Mouse (Mus musculus): ENCODE measurements around the gene Pard6a. TPM values are rescaled to one million over a fixed set of nuclear protein-coding genes. Genes with fewer than 3 reads are reported as not detected.
A peak's percentile ranks its signal among the peaks of the same experiment; 100 is the strongest.

The Pard6a gene
- polyA plus RNA-seq, 1 experiment from 2014 or later: 18.0 TPM

DNA sequence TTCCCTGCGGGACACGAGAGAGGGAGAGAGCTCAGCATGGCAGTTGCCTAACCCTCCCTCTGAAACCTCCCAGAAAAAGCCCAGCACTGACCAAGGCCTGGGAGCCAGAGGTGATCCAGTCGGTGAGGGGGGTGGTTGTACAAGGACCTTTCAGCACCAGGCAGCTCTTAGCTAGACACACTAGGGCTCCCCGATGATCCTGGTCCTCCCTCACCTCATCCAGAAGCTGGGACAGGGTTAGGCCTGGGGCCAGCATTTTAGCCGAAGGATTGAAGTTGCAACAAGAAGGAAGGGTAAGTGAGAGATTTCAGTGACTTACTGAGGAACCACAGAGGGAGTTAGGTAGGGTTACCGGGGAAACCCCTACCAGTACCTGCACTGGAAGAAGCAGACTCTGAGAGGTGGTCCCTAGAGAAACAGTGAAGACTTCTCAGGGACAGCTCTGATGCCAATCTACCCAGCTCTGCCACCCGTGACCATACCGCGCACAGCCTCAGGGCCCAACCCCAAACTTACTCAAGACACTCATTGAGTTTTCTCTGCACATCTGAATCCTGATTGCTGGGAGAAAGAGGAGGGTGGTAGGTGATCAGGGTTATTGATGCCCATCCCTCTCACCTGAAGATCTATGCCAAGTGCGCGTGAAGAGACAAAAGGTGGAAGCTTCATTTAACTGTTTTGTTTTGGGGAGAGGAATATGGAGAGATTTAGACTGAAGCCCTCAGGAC, 1.3 kb upstream of the Pard6a start:
- ATAC-seq (ENCODE audit: low FRiP score, low TSS enrichment): no peak
- Histone ChIP-seq H3K9ac (replicated peaks; ENCODE audit: low read length) (peak overlapping the region; percentile 74), H3K4me1 (ENCODE audit: insufficient read depth, low read length) (peaks cover 19% of the 10 kb centered on the region), H3K36me3 (ENCODE audit: insufficient read depth, low read length) (peaks cover 41% of the 10 kb centered on the region), H3K27me3 (ENCODE audit: insufficient read depth, low read length) (no peaks in the 10 kb centered on the region), H3K4me2 (replicated peaks; ENCODE audit: low read depth, low read length) (peak overlapping the region; percentile 93), H3K4me3 (ENCODE audit: low read length) (peak overlapping the region; percentile 71), H3K9me3 (ENCODE audit: low read length) (no peaks in the 10 kb centered on the region), H3K27ac (ENCODE audit: low read length) (no peak overlapping the region)
- 89% methylated on average over 11 of the region's 11 CpGs for WGBS

DNA sequence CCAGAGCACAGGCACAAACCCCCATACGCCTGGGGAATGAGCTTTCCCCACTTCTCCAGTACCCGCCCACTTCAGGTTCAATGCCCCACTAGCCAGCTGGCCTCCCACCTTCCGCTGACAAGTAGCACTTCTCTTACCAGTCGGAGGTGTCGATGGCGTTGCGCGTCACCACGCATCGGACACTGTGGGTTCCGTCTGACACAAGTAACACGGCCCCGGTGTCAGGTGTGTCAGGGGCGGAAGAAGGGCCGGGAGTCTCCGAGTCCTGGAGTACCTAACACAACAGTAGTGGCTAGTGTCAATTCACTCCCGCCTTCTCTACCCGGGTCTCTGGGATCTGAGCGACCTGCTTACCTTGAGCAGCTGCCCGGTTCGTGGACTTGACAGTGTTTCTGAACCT, 382 bp upstream of the Pard6a start:
- peak overlapping the region; percentile 93 for H3K4me2 ChIP-seq (replicated peaks; ENCODE audit: low read depth, low read length)
- under 1% methylated on average over 21 of the region's 21 CpGs for WGBS
- peaks cover 19% of the 10 kb centered on the region for H3K4me1 ChIP-seq (ENCODE audit: insufficient read depth, low read length)
- H3K27me3 ChIP-seq (ENCODE audit: insufficient read depth, low read length): no peaks in the 10 kb centered on the region
- no peaks in the 10 kb centered on the region for H3K9me3 ChIP-seq (ENCODE audit: low read length)
- peak; percentile 39 for ATAC-seq (ENCODE audit: low FRiP score, low TSS enrichment)
- peak overlapping the region; percentile 71 for H3K4me3 ChIP-seq (ENCODE audit: low read length)
- H3K36me3 ChIP-seq (ENCODE audit: insufficient read depth, low read length): peaks cover 41% of the 10 kb centered on the region
- peak overlapping the region; percentile 95 for H3K27ac ChIP-seq (ENCODE audit: low read length)
- peak overlapping the region; percentile 74 for H3K9ac ChIP-seq (replicated peaks; ENCODE audit: low read length)

DNA sequence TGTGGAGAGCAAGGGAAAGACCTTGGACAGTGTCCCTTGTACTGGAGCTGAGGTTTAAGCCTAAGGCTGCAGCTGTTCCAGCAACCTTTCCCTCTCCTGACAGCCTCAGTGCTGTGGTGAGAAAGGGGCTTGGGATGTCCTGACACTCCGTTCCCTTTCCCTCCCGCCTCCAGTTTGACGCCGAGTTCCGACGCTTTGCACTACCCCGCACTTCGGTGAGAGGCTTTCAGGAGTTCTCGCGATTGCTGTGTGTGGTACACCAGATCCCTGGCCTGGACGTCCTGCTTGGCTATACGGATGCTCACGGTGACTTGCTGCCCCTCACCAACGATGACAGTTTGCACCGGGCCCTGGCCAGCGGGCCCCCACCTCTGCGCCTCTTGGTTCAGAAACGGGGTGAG, 1.1 kb downstream of the Pard6a start:
- Histone ChIP-seq H3K36me3 (ENCODE audit: insufficient read depth, low read length) (peaks cover 38% of the 10 kb centered on the region), H3K4me2 (replicated peaks; ENCODE audit: low read depth, low read length) (peak overlapping the region; percentile 93), H3K27ac (ENCODE audit: low read length) (peak overlapping the region; percentile 65), H3K9me3 (ENCODE audit: low read length) (no peaks in the 10 kb centered on the region), H3K4me3 (ENCODE audit: low read length) (peak overlapping the region; percentile 71), H3K9ac (replicated peaks; ENCODE audit: low read length) (peak overlapping the region; percentile 74), H3K27me3 (ENCODE audit: insufficient read depth, low read length) (no peaks in the 10 kb centered on the region), H3K4me1 (ENCODE audit: insufficient read depth, low read length) (peaks cover 29% of the 10 kb centered on the region)
- WGBS: 39% methylated on average over 18 of the region's 18 CpGs
- ATAC-seq (ENCODE audit: low FRiP score, low TSS enrichment): 0 out of 2 replicates have a peak, but pooled peaks have one; percentile 6

DNA sequence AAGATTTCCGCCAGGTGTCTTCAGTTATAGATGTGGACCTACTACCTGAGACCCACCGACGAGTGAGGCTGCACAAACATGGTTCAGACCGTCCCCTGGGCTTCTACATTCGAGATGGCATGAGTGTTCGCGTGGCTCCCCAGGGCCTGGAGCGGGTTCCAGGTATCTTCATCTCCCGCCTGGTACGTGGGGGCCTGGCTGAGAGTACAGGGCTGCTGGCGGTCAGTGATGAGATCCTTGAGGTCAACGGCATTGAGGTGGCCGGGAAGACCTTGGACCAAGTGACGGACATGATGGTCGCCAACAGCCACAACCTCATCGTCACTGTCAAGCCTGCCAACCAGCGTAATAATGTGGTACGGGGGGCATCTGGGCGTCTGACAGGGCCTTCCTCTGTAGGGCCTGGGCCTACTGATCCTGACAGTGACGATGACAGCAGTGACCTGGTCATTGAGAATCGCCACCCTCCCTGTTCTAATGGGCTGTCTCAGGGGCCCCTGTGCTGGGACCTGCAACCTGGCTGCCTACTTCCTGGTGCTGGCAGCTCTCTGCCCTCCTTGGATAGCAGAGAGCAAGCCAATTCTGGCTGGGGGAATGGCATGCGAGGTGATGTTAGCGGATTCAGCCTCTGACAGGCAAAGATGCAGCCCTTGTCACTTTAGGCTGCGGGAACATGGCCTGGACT, 1.9 kb downstream of the Pard6a start:
- no peak for ATAC-seq (ENCODE audit: low FRiP score, low TSS enrichment)
- Histone ChIP-seq H3K9ac (replicated peaks; ENCODE audit: low read length) (no peak overlapping the region), H3K4me3 (ENCODE audit: low read length) (no peak overlapping the region), H3K27ac (ENCODE audit: low read length) (no peak overlapping the region), H3K9me3 (ENCODE audit: low read length) (no peaks in the 10 kb centered on the region), H3K36me3 (ENCODE audit: insufficient read depth, low read length) (peaks cover 29% of the 10 kb centered on the region), H3K4me2 (replicated peaks; ENCODE audit: low read depth, low read length) (no peak overlapping the region), H3K4me1 (ENCODE audit: insufficient read depth, low read length) (peaks cover 33% of the 10 kb centered on the region), H3K27me3 (ENCODE audit: insufficient read depth, low read length) (no peaks in the 10 kb centered on the region)
- 91% methylated on average over 24 of the region's 24 CpGs for WGBS

DNA sequence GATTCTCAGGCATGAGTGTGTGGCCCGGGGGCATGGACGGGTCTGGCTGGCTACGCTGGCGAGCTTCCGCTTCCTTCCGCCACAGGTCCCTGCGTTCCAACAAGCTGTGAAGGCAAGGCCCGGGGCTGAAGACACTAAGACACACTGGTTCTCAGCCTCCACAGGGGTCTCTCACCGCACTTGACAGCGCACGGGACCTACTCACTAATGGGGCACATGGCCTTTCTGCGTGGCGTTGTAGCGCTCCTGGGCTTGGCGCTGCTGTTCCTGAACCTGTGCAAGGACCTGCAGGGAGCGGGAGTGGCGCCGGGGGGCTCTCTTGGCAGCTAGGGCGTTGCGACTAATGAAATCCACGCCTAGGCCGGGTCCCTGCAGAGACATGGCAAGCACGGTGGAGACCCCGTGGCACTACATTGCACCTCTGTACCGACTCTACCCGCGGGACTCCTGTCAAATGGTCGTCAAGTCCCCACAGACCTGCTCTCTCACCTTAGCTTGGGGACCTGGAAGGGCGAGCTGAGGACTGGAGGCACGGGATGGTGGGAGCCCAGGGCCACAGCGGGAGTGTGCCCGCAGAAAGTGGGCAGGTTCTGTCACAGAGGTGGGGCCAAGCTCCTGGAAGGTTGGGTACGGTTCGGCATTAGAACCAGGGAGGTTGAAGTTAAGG, 3.3 kb downstream of the Pard6a start:
- H3K27me3 ChIP-seq (ENCODE audit: insufficient read depth, low read length): no peaks in the 10 kb centered on the region
- peaks cover 19% of the 10 kb centered on the region for H3K36me3 ChIP-seq (ENCODE audit: insufficient read depth, low read length)
- ATAC-seq (ENCODE audit: low FRiP score, low TSS enrichment): no peak
- no peaks in the 10 kb centered on the region for H3K9me3 ChIP-seq (ENCODE audit: low read length)
- 92% methylated on average over 34 of the region's 34 CpGs for WGBS
- H3K4me3 ChIP-seq (ENCODE audit: low read length): no peak overlapping the region
- H3K9ac ChIP-seq (replicated peaks; ENCODE audit: low read length): no peak overlapping the region
- H3K27ac ChIP-seq (ENCODE audit: low read length): no peak overlapping the region
- peaks cover 33% of the 10 kb centered on the region for H3K4me1 ChIP-seq (ENCODE audit: insufficient read depth, low read length)
- H3K4me2 ChIP-seq (replicated peaks; ENCODE audit: low read depth, low read length): no peak overlapping the region

DNA sequence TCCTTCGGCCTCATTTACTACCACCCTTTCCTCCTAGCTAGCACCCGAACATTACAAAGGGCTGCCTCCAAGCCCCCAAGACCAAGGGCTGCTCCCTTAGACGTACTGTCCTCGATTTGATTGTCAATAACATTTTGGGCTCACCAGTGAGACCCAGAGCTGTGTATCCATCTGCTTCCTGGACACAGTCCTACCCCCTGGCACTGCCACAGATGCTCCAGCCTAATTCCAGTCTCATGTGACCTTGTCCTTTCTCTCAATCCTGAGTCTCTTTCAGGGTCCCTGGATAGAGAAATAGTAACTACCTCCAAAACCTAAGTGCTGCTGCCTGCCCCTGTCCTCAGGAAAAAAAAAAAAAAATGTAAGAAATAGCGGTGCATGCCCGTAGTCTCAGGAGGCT, 4.0 kb downstream of the Pard6a start:
- peaks cover 19% of the 10 kb centered on the region for H3K36me3 ChIP-seq (ENCODE audit: insufficient read depth, low read length)
- H3K4me3 ChIP-seq (ENCODE audit: low read length): no peak overlapping the region
- H3K27me3 ChIP-seq (ENCODE audit: insufficient read depth, low read length): no peaks in the 10 kb centered on the region
- H3K4me1 ChIP-seq (ENCODE audit: insufficient read depth, low read length): peaks cover 28% of the 10 kb centered on the region
- H3K4me2 ChIP-seq (replicated peaks; ENCODE audit: low read depth, low read length): no peak overlapping the region
- H3K9me3 ChIP-seq (ENCODE audit: low read length): no peaks in the 10 kb centered on the region
- WGBS: 91% methylated on average over 6 of the region's 6 CpGs
- no peak overlapping the region for H3K9ac ChIP-seq (replicated peaks; ENCODE audit: low read length)
- no peak for ATAC-seq (ENCODE audit: low FRiP score, low TSS enrichment)
- H3K27ac ChIP-seq (ENCODE audit: low read length): no peak overlapping the region

DNA sequence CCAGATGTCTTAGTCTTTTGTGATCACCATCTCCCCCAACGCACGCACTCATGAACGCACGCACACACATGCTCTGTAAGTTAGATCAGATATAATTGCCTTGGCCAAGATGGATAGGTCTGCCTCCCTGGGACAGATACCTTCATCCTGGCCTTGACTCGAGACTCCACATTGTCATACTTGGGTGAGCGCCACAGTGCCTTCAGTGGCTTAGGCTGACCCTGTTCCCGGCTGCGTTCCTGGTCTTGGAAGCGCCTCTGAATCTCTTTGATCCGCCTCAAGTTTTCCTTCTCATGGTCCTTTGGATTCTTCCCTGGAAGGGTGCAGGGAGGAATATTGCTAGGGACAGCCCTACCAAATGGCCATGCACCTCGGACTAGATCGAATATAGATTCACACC, 5.5 kb downstream of the Pard6a start:
- H3K27ac ChIP-seq (ENCODE audit: low read length): no peak overlapping the region
- peak overlapping the region; percentile 84 for H3K4me3 ChIP-seq (ENCODE audit: low read length)
- no peaks in the 10 kb centered on the region for H3K9me3 ChIP-seq (ENCODE audit: low read length)
- ATAC-seq (ENCODE audit: low FRiP score, low TSS enrichment): no peak
- H3K9ac ChIP-seq (replicated peaks; ENCODE audit: low read length): peak overlapping the region; percentile 75
- no peaks in the 10 kb centered on the region for H3K27me3 ChIP-seq (ENCODE audit: insufficient read depth, low read length)
- peak overlapping the region; percentile 95 for H3K4me2 ChIP-seq (replicated peaks; ENCODE audit: low read depth, low read length)
- WGBS: 57% methylated on average over 12 of the region's 12 CpGs
- H3K4me1 ChIP-seq (ENCODE audit: insufficient read depth, low read length): peaks cover 24% of the 10 kb centered on the region
- H3K36me3 ChIP-seq (ENCODE audit: insufficient read depth, low read length): peaks cover 19% of the 10 kb centered on the region

DNA sequence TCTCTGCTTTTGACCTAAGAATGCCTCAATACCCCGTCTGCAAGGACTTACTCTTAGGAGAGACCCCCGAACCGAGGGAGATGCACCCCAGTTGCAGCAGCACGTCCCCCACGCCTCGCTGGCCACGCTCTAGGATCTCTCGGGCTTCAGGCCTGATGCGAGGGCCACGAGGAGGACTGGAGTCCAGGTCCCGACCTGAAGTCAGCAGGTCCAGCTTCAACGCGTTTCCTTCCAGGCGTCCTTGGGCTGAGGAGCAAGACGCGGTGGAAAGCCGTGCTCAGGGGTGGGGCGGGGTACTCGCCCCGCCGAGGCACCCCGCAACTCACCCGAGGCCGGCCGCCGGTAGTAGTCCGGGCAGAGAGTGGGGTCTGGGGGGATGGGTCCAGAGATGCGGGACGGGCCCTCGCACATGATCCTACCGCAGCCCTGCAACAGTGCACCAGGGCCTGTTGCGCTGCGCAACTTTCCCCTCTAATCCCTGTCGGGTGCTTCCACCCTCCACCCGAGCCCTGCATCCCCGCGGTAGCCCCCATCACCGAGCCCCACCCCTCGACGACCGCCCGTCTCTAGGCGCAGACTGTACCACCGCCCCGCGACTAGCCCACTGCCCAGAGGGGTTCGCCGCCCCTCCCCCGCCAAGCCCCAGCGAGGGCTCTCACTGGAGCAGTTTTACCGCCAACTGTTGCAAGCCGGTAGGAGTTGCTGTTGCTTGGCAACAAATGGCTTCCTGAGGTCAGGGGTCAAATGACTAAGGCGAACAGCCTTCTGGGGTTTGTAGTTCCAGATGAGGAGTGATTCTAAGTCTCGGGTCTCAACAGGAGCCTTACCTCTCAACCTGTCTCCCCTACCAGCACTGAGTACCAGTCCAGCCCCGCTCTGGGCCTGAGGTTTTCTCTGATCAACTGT, 6.8 kb downstream of the Pard6a start, which contains the start of the genes 4933405L10Rik and Enkd1:
Gene 4933405L10Rik (plus strand): TSS at position 158 of the 906 bp plus-strand sequence.
Gene Enkd1 (minus strand): TSS at position 713 of the 906 bp plus-strand sequence.
- ATAC-seq (ENCODE audit: low FRiP score, low TSS enrichment): peak; percentile 78
- Histone ChIP-seq H3K4me2 (replicated peaks; ENCODE audit: low read depth, low read length) (peak within 1 kb of the TSS; percentile 95), H3K27me3 (ENCODE audit: insufficient read depth, low read length) (no peaks in the 10 kb centered on the region), H3K27ac (ENCODE audit: low read length) (no peak within 1 kb of the TSS), H3K4me1 (ENCODE audit: insufficient read depth, low read length) (peaks cover 14% of the 10 kb centered on the region), H3K9ac (replicated peaks; ENCODE audit: low read length) (peak within 1 kb of the TSS; percentile 75), H3K4me3 (ENCODE audit: low read length) (peak within 1 kb of the TSS; percentile 84), H3K36me3 (ENCODE audit: insufficient read depth, low read length) (peaks cover 17% of the 10 kb centered on the region), H3K9me3 (ENCODE audit: low read length) (no peaks in the 10 kb centered on the region)
- under 1% methylated on average over 55 of the region's 55 CpGs for WGBS

DNA sequence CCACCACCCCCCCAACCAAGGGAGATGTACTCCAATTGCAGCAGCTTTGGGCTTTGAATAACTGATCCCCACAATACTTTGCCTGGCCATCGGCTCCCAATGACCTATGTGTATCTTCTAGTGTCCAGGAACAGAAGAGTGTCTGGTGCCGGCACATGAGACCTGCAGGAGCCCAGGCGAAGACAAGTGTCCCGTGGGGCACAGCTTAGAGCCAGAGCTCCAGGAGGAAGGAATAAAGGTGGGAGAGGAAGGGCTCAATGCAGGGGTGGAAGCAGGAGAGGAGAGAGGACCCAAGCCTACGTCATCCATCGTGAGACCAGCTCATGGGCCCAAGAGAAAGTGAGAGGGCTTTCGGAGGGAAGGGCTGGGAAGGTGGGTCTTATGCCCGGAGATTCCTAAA, 7.7 kb downstream of the Pard6a start:
- Histone ChIP-seq H3K27ac (ENCODE audit: low read length) (no peak overlapping the region), H3K36me3 (ENCODE audit: insufficient read depth, low read length) (peaks cover 8% of the 10 kb centered on the region), H3K9me3 (ENCODE audit: low read length) (no peaks in the 10 kb centered on the region), H3K4me3 (ENCODE audit: low read length) (no peak overlapping the region), H3K4me1 (ENCODE audit: insufficient read depth, low read length) (peaks cover 14% of the 10 kb centered on the region), H3K9ac (replicated peaks; ENCODE audit: low read length) (no peak overlapping the region), H3K4me2 (replicated peaks; ENCODE audit: low read depth, low read length) (no peak overlapping the region), H3K27me3 (ENCODE audit: insufficient read depth, low read length) (no peaks in the 10 kb centered on the region)
- WGBS: 95% methylated on average over 8 of the region's 8 CpGs
- no peak for ATAC-seq (ENCODE audit: low FRiP score, low TSS enrichment)

All from kidney, embryonic 16.5 days (tissue).